Mouse (Mus musculus) testis, postnatal 14 days (tissue): Measurements from ENCODE around the gene Fbxo47.

ENCODE experiments used
- DNase-seq: peaks from one replicate; pipeline ENCODE4 v3.0.0; 2021; ENCODE audit warnings: low spot score

The Fbxo47 gene

GRCm38 (mm10) chr11:97811569-97812362 lies 72.2 kb downstream of the Fbxo47 start:
- no peak for DNase-seq

- peak; percentile 50 for DNase-seq
Observed at GRCm38 (mm10) chr11:97810970-97811369, 73.0 kb downstream of the Fbxo47 start.

- DNase-seq = no peak
Observed at GRCm38 (mm10) chr11:97810356-97810755, 73.6 kb downstream of the Fbxo47 start.

DNA sequence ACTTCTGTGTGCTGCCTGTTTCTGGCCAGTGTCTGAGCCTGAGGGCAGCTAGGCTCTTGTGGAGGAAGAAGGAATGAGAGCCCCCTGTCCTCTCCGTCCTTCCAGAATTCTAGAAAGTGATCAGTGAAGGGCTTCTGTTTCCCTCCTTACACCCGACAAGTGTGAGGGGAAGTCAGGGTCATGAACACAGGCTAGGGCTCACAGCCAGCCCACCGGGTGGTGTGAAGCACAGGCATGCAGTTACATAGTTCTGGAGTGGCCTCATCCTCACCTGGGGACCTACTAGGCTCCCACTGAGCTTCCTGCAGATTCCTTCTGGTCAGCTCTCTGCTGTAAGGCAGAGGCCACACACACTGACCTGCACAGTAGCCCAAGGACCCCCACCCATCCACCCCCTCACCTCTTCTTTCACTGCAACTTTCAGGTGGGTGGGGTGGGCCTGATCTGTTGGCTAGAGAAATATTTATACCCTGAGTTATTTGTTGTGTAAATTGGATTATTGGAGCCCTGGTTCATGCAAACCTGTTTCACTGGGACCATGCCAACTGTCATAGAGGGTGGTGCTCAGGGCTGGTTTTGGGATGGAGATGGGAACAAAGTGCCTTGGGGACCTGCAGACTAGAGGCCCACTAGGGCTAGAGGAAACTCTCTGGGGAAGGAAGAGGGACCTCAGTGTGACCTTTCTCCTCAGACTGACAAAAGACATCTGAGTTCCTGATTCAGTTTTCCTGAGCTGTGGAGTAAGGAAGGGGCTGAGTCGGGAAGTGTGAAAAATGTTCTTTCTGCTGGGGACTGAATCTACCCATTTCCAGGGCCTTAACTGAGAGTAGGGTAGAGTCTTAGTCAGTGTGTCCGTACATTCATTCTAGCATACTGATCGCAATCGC lies 74.5 kb downstream of the Fbxo47 start:
- DNase-seq = no peak

- no peak for DNase-seq
Observed at GRCm38 (mm10) chr11:97808621-97809234, 75.2 kb downstream of the Fbxo47 start.

DNA sequence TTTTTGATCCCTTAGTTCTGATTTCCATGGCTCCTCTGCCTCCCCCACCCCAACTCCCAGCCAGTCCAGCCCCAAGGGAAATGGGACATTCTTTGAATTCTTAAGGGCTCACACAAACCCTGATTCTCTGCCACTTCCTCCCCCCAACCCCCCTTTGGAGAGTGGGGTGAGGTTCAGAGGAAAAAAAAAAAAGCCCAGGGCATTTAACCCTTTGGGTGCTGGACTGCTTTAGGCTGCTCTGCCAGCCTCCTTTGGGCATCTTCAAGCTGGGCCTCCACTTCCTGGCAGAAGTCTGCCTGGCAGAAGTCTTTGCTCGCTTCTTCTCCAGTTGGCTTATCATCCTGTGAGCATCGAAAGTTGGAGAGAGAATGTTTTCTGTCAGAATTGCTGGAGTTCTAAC lies 75.9 kb downstream of the Fbxo47 start:
- DNase-seq = no peak

- no peak for DNase-seq
Observed at GRCm38 (mm10) chr11:97807626-97808025, 76.3 kb downstream of the Fbxo47 start.

- DNase-seq = no peak
Observed at GRCm38 (mm10) chr11:97806613-97806964, 77.4 kb downstream of the Fbxo47 start.

GRCm38 (mm10) chr11:97805662-97806612 lies 78.0 kb downstream of the Fbxo47 start:
- DNase-seq = no peak

GRCm38 (mm10) chr11:97804841-97805661 lies 78.9 kb downstream of the Fbxo47 start:
- DNase-seq = no peak

- DNase-seq = no peak
Observed at GRCm38 (mm10) chr11:97803847-97804246, 80.1 kb downstream of the Fbxo47 start.
